Mouse (Mus musculus) heart, postnatal 25 days (tissue): ENCODE data around the gene Rab26. TPM values are rescaled to one million over a fixed set of nuclear protein-coding genes. Genes with fewer than 3 reads are reported as not detected.

Source experiments
- DNase-seq: peaks from one replicate; pipeline ENCODE4 v3.0.0; 2022; ENCODE audit warnings: low spot score
- intact Hi-C: fragments of 180-260 bp; cut with DNase I; formaldehyde crosslinking; loops from one replicate; pipeline ENCODE4 v1.15.1; 2025
- total RNA-seq, 2 experiments: library from RNA; stranded (reverse); gene quantifications; 2 replicates each; pipeline ENCODE4 v1.2.3; 2021

The Rab26 gene
- not detected for total RNA-seq

GRCm38 (mm10) chr17:24534160-24534718 lies at the start of gene Rab26:
Rab26 (minus strand) TSS chr17:24534210.
- no peak for DNase-seq
- intact Hi-C loops, result loop anchor here (5.0 kb wide), 1 partner anchor 93 kb away; no protein-coding TSS in a partner anchor

- no peak for DNase-seq
- intact Hi-C loops, result no loop called here
Measured at GRCm38 (mm10) chr17:24580287-24580686, 46.3 kb upstream of the Rab26 start.

GRCm38 (mm10) chr17:24579532-24579931 lies 45.5 kb upstream of the Rab26 start:
- intact Hi-C loops, result no loop called here
- DNase-seq, result no peak

GRCm38 (mm10) chr17:24573811-24574210 lies 39.8 kb upstream of the Rab26 start:
- DNase-seq, result no peak

GRCm38 (mm10) chr17:24572651-24573245 lies 38.7 kb upstream of the Rab26 start:
- intact Hi-C loops, result no loop called here
- DNase-seq, result no peak

More at GRCm38 (mm10) chr17:24573811-24574210, 39.8 kb upstream of the Rab26 start:
- intact Hi-C loops, result no loop called here

- intact Hi-C loops, result no loop called here
- no peak for DNase-seq
Measured at GRCm38 (mm10) chr17:24569837-24570236, 35.8 kb upstream of the Rab26 start.

- DNase-seq, result peak; percentile 45
- intact Hi-C loops, result no loop called here
Measured at GRCm38 (mm10) chr17:24567034-24567779, 33.2 kb upstream of the Rab26 start.

GRCm38 (mm10) chr17:24565792-24566191 lies 31.8 kb upstream of the Rab26 start:
- DNase-seq, result no peak
- intact Hi-C loops, result no loop called here

GRCm38 (mm10) chr17:24565092-24565491 lies 31.1 kb upstream of the Rab26 start:
- DNase-seq, result no peak

GRCm38 (mm10) chr17:24564422-24564821 lies 30.4 kb upstream of the Rab26 start:
- intact Hi-C loops, result no loop called here
- DNase-seq, result no peak

More at GRCm38 (mm10) chr17:24565092-24565491, 31.1 kb upstream of the Rab26 start:
- intact Hi-C loops, result no loop called here

GRCm38 (mm10) chr17:24563638-24564037 lies 29.6 kb upstream of the Rab26 start:
- intact Hi-C loops, result no loop called here
- DNase-seq, result no peak

GRCm38 (mm10) chr17:24561592-24561991 lies 27.6 kb upstream of the Rab26 start:
- no peak for DNase-seq
- intact Hi-C loops, result no loop called here

- no peak for DNase-seq
- intact Hi-C loops, result no loop called here
Measured at GRCm38 (mm10) chr17:24560301-24561028, 26.5 kb upstream of the Rab26 start.

- intact Hi-C loops, result no loop called here
- peak; percentile 74 for DNase-seq
Measured at GRCm38 (mm10) chr17:24559146-24559545, 25.1 kb upstream of the Rab26 start.

- no peak for DNase-seq
Measured at GRCm38 (mm10) chr17:24558600-24559099, 24.6 kb upstream of the Rab26 start.

GRCm38 (mm10) chr17:24557091-24557490 lies 23.1 kb upstream of the Rab26 start:
- intact Hi-C loops, result no loop called here
- DNase-seq, result peak; percentile 84

More at GRCm38 (mm10) chr17:24558600-24559099, 24.6 kb upstream of the Rab26 start:
- intact Hi-C loops, result no loop called here

- intact Hi-C loops, result no loop called here
- DNase-seq, result no peak
Measured at GRCm38 (mm10) chr17:24551050-24551444, 17.0 kb upstream of the Rab26 start.

GRCm38 (mm10) chr17:24550416-24551049 lies 16.5 kb upstream of the Rab26 start:
- DNase-seq, result peak; percentile 82
- intact Hi-C loops, result no loop called here

- DNase-seq, result peak; percentile 100
- intact Hi-C loops, result no loop called here
Measured at GRCm38 (mm10) chr17:24549618-24550415, 15.8 kb upstream of the Rab26 start, which contains the start of gene Pkd1. Pkd1 (plus strand) TSS chr17:24549834.
